Mouse (Mus musculus): ENCODE data around the gene Efna4.

The Efna4 gene

GRCm38 (mm10) chr3:89364631-89365030 is 26.8 kb upstream of the Efna4 start:
- in situ Hi-C loops (cut with MboI; ENCODE audit: low sequenced_read_pairs) = no loop called here

GRCm38 (mm10) chr3:89361675-89362074 is 23.8 kb upstream of the Efna4 start, which contains the start of gene Dcst2:
Dcst2 (plus strand) TSS chr3:89361975.
- in situ Hi-C loops (cut with MboI; ENCODE audit: low sequenced_read_pairs) = no loop called here

GRCm38 (mm10) chr3:89360237-89360636 is 22.4 kb upstream of the Efna4 start:
- in situ Hi-C loops (cut with MboI; ENCODE audit: low sequenced_read_pairs) = no loop called here

- in situ Hi-C loops (cut with MboI; ENCODE audit: low sequenced_read_pairs) = no loop called here
Measured at GRCm38 (mm10) chr3:89359630-89360029, 21.8 kb upstream of the Efna4 start.

GRCm38 (mm10) chr3:89356029-89356428 is 18.2 kb upstream of the Efna4 start:
- in situ Hi-C loops (cut with MboI; ENCODE audit: low sequenced_read_pairs) = no loop called here

GRCm38 (mm10) chr3:89355512-89355902 is 17.7 kb upstream of the Efna4 start:
- in situ Hi-C loops (cut with MboI; ENCODE audit: low sequenced_read_pairs) = no loop called here

GRCm38 (mm10) chr3:89354816-89355511 is 17.1 kb upstream of the Efna4 start:
- in situ Hi-C loops (cut with MboI; ENCODE audit: low sequenced_read_pairs) = no loop called here

- in situ Hi-C loops (cut with MboI; ENCODE audit: low sequenced_read_pairs) = no loop called here
Measured at GRCm38 (mm10) chr3:89351271-89351670, 13.4 kb upstream of the Efna4 start.

- in situ Hi-C loops (cut with MboI; ENCODE audit: low sequenced_read_pairs) = loop anchor here (10.0 kb wide), 1 partner anchor 135 kb away; no protein-coding TSS in a partner anchor
Measured at GRCm38 (mm10) chr3:89349869-89350501, 12.2 kb upstream of the Efna4 start, which contains the start of gene Adam15. Adam15 (minus strand) TSS chr3:89349996.

- in situ Hi-C loops (cut with MboI; ENCODE audit: low sequenced_read_pairs) = loop anchor here (10.0 kb wide), 1 partner anchor 136 kb away; no protein-coding TSS in a partner anchor
Measured at GRCm38 (mm10) chr3:89348911-89349868, 11.4 kb upstream of the Efna4 start.

- in situ Hi-C loops (cut with MboI; ENCODE audit: low sequenced_read_pairs) = loop anchor here (10.0 kb wide), 1 partner anchor 137 kb away; no protein-coding TSS in a partner anchor
Measured at GRCm38 (mm10) chr3:89347916-89348315, 10.1 kb upstream of the Efna4 start.

- in situ Hi-C loops (cut with MboI; ENCODE audit: low sequenced_read_pairs) = loop anchor here (10.0 kb wide), 1 partner anchor 138 kb away; no protein-coding TSS in a partner anchor
Measured at GRCm38 (mm10) chr3:89346815-89347540, 9.2 kb upstream of the Efna4 start.

GRCm38 (mm10) chr3:89343279-89343678 is 5.5 kb upstream of the Efna4 start:
- in situ Hi-C loops (cut with MboI; ENCODE audit: low sequenced_read_pairs) = loop anchor here (10.0 kb wide), 1 partner anchor 142 kb away; no protein-coding TSS in a partner anchor

GRCm38 (mm10) chr3:89341794-89342193 is 4.0 kb upstream of the Efna4 start:
- in situ Hi-C loops (cut with MboI; ENCODE audit: low sequenced_read_pairs) = loop anchor here (10.0 kb wide), 1 partner anchor 143 kb away; no protein-coding TSS in a partner anchor

- in situ Hi-C loops (cut with MboI; ENCODE audit: low sequenced_read_pairs) = loop anchor here (10.0 kb wide), 1 partner anchor 144 kb away; no protein-coding TSS in a partner anchor
Measured at GRCm38 (mm10) chr3:89340465-89340864, 2.6 kb upstream of the Efna4 start.

GRCm38 (mm10) chr3:89339416-89339815 is 1.6 kb upstream of the Efna4 start:
- in situ Hi-C loops (cut with MboI; ENCODE audit: low sequenced_read_pairs) = no loop called here

- in situ Hi-C loops (cut with MboI; ENCODE audit: low sequenced_read_pairs) = no loop called here
Measured at GRCm38 (mm10) chr3:89337062-89337720, 637 bp downstream of the Efna4 start.

- in situ Hi-C loops (cut with MboI; ENCODE audit: low sequenced_read_pairs) = no loop called here
Measured at GRCm38 (mm10) chr3:89336529-89336928, 1.3 kb downstream of the Efna4 start.

GRCm38 (mm10) chr3:89333053-89333452 is 4.8 kb downstream of the Efna4 start:
- in situ Hi-C loops (cut with MboI; ENCODE audit: low sequenced_read_pairs) = no loop called here

Data from CH12F3 (cell line).